Mouse (Mus musculus): ENCODE data around the gene Pigq. TPM values are rescaled to one million over a fixed set of nuclear protein-coding genes. Genes with fewer than 3 reads are reported as not detected.

Gene Pigq
- polyA plus RNA-seq, 1 experiment: 24.4 TPM

DNA sequence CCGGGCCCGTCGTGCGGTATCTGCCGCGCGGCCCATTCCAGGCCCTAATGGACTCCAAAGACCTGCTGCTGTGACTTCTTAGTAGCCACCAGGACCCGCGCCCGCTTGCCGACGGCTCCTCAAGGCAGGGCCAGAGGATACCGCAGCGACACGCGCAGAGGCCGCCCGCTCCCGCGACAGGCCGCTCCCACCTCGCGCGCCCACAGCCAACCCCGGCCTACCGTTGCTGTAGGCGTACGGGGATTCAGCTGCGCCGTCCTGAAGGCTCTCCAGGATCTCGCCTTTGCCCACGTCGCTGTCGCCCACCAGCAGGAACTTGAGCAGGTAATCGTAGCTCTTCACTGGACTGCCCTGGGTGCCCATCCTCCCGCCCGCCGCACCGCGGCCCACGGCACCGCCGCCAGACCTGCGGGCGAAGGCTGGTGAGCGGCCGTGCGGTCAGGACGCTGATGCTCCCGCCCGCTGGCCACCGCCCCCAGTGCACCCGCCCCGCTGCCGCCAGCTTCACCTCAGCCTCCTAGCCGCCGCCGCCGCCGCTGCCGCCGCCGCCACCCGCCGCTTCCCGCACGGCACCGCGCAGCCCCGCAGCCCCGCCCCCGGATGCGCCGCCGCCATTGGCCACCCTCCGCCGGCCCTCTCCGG lies 25.5 kb downstream of the Pigq start, which contains the start of gene Rab40c:
TSS of gene Rab40c (minus strand) at position 584 of the 642 bp plus-strand sequence.
- Histone ChIP-seq H3K36me3 (ENCODE audit: control insufficient read depth, insufficient read depth, low read length) (no peaks in the 10 kb centered on the region; the same call in 1 of the 2 replicates), H3K27me3 (ENCODE audit: control insufficient read depth, insufficient read depth, low read length) (no peaks in the 10 kb centered on the region), H3K4me1 (ENCODE audit: control insufficient read depth, insufficient read depth, low read length) (peaks cover 9% of the 10 kb centered on the region), H3K4me3 (ENCODE audit: control insufficient read depth, low read depth, low read length) (peak within 1 kb of the TSS; percentile 89), H3K27ac (ENCODE audit: control insufficient read depth, insufficient read depth, low read depth, low read length) (peak within 1 kb of the TSS; percentile 91)
- TF ChIP-seq POLR2A (IDR thresholded peaks at IDR 0.05; ENCODE audit: control insufficient read depth, low read depth, low read length): peak; percentile 66
- TF ChIP-seq CTCF (IDR thresholded peaks at IDR 0.05; ENCODE audit: control insufficient read depth, insufficient read depth, insufficient replicate concordance, low read depth, low read length): no peak

DNA sequence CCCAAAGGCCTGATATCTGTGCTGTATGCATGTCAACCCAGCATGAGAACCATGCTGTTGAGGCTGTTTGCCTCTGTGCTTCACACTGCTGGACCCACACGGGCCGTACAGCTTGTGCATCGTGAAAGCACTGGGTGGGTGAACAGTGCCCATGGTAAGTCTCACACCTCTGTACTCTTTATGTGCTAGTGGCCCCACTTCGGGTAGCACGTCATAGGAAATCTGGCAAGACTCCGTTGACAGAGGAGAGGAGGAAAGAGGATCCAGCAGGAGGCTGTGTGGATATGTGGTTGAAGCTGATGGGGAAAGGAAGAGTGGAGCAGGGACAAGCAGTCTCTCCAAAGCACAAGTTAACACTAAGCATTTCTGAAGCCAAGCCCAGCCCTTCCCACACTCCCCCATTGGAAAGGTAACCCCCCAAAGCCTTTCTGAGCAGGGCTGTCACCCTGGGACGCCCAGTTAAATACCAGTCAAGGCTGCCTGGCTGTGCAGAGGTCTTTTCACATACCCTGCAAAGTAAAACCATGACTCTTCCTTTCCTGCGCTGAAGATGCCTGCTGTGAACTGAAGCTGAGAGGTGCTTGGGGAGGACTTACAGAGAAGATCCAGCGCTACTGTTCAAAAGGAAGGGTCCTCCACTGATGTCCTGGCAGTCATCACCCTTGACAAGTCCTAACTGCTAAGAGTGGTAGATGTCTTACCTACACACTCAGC lies 26.5 kb downstream of the Pigq start:
- H3K27me3 ChIP-seq (ENCODE audit: control insufficient read depth, insufficient read depth, low read length): no peaks in the 10 kb centered on the region

GRCm38 (mm10) chr17:25916931-25917647 lies 27.6 kb downstream of the Pigq start:
- Histone ChIP-seq H3K4me1 (ENCODE audit: control insufficient read depth, insufficient read depth, low read length) (peaks cover 9% of the 10 kb centered on the region), H3K27me3 (ENCODE audit: control insufficient read depth, insufficient read depth, low read length) (no peaks in the 10 kb centered on the region), H3K36me3 (ENCODE audit: control insufficient read depth, insufficient read depth, low read length) (no peaks in the 10 kb centered on the region; the same call in 1 of the 2 replicates), H3K4me3 (ENCODE audit: control insufficient read depth, low read depth, low read length) (no peak overlapping the region), H3K27ac (ENCODE audit: control insufficient read depth, insufficient read depth, low read depth, low read length) (peak overlapping the region; percentile 41; the same call in 1 of the 2 replicates)
- TF ChIP-seq CTCF (IDR thresholded peaks at IDR 0.05; ENCODE audit: control insufficient read depth, insufficient read depth, insufficient replicate concordance, low read depth, low read length) (no peak), POLR2A (IDR thresholded peaks at IDR 0.05; ENCODE audit: control insufficient read depth, low read depth, low read length) (no peak)

More for the DNA sequence above, 26.5 kb downstream of the Pigq start:
- H3K4me1 ChIP-seq (ENCODE audit: control insufficient read depth, insufficient read depth, low read length): peaks cover 9% of the 10 kb centered on the region
- H3K36me3 ChIP-seq (ENCODE audit: control insufficient read depth, insufficient read depth, low read length): no peaks in the 10 kb centered on the region; the same call in 1 of the 2 replicates
- H3K4me3 ChIP-seq (ENCODE audit: control insufficient read depth, low read depth, low read length): peak overlapping the region; percentile 89; the same call in 1 of the 2 replicates
- H3K27ac ChIP-seq (ENCODE audit: control insufficient read depth, insufficient read depth, low read depth, low read length): no peak overlapping the region; the same call in 1 of the 2 replicates
- TF ChIP-seq POLR2A (IDR thresholded peaks at IDR 0.05; ENCODE audit: control insufficient read depth, low read depth, low read length) (no peak), CTCF (IDR thresholded peaks at IDR 0.05; ENCODE audit: control insufficient read depth, insufficient read depth, insufficient replicate concordance, low read depth, low read length) (no peak)

- Histone ChIP-seq H3K27me3 (ENCODE audit: control insufficient read depth, insufficient read depth, low read length) (no peaks in the 10 kb centered on the region), H3K4me3 (ENCODE audit: control insufficient read depth, low read depth, low read length) (no peak overlapping the region), H3K27ac (ENCODE audit: control insufficient read depth, insufficient read depth, low read depth, low read length) (peak overlapping the region; percentile 43), H3K4me1 (ENCODE audit: control insufficient read depth, insufficient read depth, low read length) (peaks cover 9% of the 10 kb centered on the region), H3K36me3 (ENCODE audit: control insufficient read depth, insufficient read depth, low read length) (no peaks in the 10 kb centered on the region; the same call in 1 of the 2 replicates)
- TF ChIP-seq CTCF (IDR thresholded peaks at IDR 0.05; ENCODE audit: control insufficient read depth, insufficient read depth, insufficient replicate concordance, low read depth, low read length) (no peak), POLR2A (IDR thresholded peaks at IDR 0.05; ENCODE audit: control insufficient read depth, low read depth, low read length) (no peak)
These were observed 30.4 kb downstream of the Pigq start for GRCm38 (mm10) chr17:25914295-25914694.

- Histone ChIP-seq H3K4me3 (ENCODE audit: control insufficient read depth, low read depth, low read length) (no peak overlapping the region), H3K4me1 (ENCODE audit: control insufficient read depth, insufficient read depth, low read length) (peaks cover 7% of the 10 kb centered on the region), H3K36me3 (ENCODE audit: control insufficient read depth, insufficient read depth, low read length) (no peaks in the 10 kb centered on the region; the same call in 1 of the 2 replicates), H3K27me3 (ENCODE audit: control insufficient read depth, insufficient read depth, low read length) (no peaks in the 10 kb centered on the region), H3K27ac (ENCODE audit: control insufficient read depth, insufficient read depth, low read depth, low read length) (no peak overlapping the region)
- TF ChIP-seq POLR2A (IDR thresholded peaks at IDR 0.05; ENCODE audit: control insufficient read depth, low read depth, low read length) (no peak), CTCF (IDR thresholded peaks at IDR 0.05; ENCODE audit: control insufficient read depth, insufficient read depth, insufficient replicate concordance, low read depth, low read length) (no peak)
These were observed 30.9 kb downstream of the Pigq start for GRCm38 (mm10) chr17:25913877-25914275.

GRCm38 (mm10) chr17:25913186-25913876 lies 31.4 kb downstream of the Pigq start:
- no peak for TF ChIP-seq CTCF (IDR thresholded peaks at IDR 0.05; ENCODE audit: control insufficient read depth, insufficient read depth, insufficient replicate concordance, low read depth, low read length)
- TF ChIP-seq POLR2A (IDR thresholded peaks at IDR 0.05; ENCODE audit: control insufficient read depth, low read depth, low read length): no peak
- H3K4me3 ChIP-seq (ENCODE audit: control insufficient read depth, low read depth, low read length): no peak overlapping the region
- no peaks in the 10 kb centered on the region; the same call in 1 of the 2 replicates for H3K36me3 ChIP-seq (ENCODE audit: control insufficient read depth, insufficient read depth, low read length)
- H3K27me3 ChIP-seq (ENCODE audit: control insufficient read depth, insufficient read depth, low read length): no peaks in the 10 kb centered on the region
- peaks cover 3% of the 10 kb centered on the region for H3K4me1 ChIP-seq (ENCODE audit: control insufficient read depth, insufficient read depth, low read length)
- H3K27ac ChIP-seq (ENCODE audit: control insufficient read depth, insufficient read depth, low read depth, low read length): no peak overlapping the region
